Mouse (Mus musculus): ENCODE measurements around the gene Ppard.

Ppard gene

DNA sequence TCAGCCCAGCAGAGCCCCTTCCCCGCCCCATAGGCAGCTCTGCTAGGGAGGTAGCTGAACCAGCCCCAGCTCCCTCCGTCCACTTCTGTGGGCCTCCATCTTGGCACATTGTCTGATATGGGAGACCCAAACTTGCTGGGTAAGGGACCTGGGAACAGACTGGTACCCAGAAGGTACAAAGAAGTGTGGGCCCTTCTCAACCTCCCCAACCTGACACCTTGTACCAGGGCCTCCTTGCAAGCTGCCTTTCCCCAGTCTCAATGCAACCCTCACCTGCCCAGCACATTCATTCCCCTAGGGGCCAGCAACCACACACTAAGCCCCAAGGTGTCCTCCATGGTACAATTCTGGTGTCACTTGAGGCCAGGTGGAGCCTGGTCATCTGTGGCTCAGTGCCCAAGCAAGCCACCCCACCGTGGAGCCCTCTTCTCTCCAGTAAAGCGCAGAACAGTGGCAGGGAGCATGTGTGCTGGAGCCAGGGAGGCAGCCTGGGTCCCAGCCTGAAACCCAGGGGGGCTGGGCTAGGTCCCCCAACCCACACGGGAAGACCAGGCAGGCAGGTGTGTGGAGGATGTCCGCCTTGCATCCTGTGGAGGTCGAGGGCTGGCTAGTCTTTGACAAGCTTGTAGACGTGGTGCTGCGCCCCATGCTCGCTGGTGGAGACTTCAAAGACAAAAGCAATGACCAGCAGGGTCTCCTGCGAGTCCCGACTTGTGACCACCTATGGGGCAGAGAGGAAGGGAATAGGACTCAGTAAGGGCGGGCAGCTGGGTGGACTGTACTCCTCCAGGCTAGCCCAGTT lies 99.8 kb downstream of the Ppard start:
- in situ Hi-C loops (cut with MboI, MseI), result no loop called here

DNA sequence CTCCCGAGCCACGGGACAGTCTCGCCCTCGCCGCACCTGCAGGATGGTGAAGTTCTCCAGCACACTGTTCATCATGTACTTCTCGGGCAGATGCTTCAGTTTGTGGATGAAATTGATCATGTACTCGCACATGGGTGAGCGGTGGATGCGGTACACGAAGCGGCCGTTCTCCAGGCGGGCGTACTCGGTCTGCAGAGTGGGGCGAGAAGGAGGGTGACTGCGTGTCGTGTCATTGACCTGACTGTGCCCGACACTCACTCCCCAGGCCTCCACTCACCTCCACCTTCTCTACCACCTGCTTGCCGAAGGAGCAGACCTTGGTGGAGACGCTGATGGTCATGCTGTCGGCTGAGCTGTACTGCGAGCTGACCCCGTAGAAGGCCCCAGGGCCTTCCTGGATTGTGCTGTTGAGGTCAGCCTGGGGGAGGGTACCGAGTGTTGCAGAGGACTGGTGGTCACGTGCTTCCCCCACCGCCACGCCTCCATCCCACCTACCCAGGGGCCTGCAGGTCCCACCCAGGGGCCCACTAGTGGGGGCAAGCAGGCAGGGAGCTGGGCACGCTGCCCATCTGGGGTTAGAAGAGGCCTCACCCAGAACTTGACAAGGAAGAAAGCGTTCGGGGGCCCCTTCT lies 100.5 kb downstream of the Ppard start:
- in situ Hi-C loops (cut with MboI, MseI), result no loop called here

DNA sequence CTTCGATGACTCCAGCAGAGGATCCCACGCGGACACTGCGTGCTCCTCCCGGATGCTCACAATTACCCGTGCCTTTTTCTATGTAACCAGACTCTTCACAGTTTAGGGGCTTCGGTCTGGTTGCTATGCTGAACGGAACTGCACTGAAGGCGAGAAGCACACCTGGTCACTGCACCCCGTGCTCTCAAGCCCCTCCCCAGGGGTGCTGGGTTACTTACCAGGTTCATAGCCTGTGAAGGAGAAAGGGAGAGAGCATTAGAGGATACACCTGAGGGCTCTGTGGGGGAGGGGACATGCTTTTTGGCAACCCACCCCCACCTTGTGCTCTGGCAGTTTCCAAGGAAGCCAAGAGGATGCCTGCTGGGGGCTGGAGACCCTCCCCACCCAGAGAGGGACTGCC lies 102.8 kb downstream of the Ppard start:
- in situ Hi-C loops (cut with MboI, MseI), result no loop called here

DNA sequence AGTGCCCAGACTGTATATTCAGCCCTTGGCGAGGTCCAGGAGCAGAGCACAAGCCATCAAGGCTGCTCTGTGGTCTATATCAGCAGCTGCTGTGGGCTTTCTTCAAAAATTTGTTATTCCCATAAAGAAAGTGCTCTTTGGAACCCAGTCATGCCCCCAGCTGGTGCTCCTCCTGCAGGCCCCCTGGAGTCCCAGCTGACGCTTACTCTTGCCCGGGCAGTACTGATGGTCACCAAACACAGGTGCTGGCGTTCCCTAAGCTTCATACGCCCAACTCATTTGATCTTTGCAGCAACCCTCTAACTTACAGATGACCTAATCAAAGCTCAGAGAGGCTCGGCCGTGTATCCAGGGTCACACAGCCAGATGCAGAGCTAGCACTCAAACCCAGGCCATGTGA lies 105.0 kb downstream of the Ppard start:
- in situ Hi-C loops (cut with MboI, MseI), result no loop called here

DNA sequence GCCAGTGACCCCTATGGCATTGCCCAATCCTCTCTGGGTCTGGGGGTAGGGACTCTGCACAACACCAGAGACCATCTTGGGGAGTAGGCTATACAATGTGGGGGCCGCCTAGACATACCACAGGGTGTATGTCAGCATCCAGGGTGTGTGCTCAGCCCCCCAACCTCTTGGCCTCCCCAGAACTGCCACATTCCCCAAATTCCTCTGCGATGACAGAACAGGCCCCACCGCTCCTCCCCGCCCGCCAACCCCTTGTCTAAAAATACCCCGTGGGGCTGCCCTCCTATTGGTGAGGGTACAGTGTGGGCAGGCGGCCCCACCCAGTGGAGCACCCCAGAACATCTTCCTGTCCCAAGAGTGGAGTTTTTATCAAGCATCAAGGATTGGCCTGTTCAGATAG lies 108.1 kb downstream of the Ppard start:
- in situ Hi-C loops (cut with MboI, MseI), result no loop called here

DNA sequence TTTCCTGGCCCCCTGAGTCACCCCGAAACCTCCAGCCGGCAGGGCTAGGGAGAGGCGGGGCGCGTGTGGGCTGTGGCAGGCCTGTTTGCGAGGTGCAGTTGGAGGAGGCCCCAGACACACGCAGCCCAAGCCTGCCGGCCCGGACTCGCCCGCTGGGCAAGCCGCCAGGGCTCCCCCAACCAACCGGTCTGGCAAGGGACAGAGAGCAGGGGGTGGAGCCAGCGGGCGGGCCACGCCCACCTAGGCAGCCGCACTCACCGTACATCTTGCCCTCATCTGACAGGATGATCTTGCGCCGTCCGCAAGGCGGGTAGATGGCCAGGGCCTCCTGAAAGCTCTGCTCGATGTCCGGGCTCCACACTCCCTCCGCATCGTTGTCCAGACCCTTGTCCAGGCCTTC lies 108.6 kb downstream of the Ppard start:
- in situ Hi-C loops (cut with MboI, MseI), result no loop called here

DNA sequence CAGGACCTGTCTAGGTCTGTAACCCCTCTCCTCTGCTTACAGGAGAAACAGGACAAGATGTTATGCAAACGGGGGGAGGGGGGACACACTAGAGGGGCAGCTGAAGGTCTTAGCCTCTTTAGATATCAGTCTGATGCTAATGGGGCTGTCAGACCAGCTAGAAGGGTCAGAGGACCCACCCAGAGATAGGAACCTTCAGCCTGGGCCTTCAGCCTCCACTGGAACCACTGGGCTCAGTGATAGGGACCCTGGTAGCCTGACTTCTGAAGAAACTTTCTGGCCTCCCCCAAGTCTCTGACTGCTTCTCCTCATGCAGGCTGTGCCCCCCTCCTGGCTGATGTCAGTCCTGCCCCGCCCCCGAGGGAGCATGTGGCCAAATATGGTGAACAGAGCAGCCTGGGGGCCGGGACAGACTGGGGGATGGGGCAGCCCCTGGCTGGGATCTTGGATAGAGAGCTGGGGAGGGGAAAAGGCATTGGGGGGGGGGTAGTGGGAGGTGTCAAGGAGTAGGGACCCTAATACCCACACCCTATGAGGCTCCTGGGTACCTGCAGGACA lies 111.6 kb downstream of the Ppard start:
- in situ Hi-C loops (cut with MboI, MseI), result no loop called here

DNA sequence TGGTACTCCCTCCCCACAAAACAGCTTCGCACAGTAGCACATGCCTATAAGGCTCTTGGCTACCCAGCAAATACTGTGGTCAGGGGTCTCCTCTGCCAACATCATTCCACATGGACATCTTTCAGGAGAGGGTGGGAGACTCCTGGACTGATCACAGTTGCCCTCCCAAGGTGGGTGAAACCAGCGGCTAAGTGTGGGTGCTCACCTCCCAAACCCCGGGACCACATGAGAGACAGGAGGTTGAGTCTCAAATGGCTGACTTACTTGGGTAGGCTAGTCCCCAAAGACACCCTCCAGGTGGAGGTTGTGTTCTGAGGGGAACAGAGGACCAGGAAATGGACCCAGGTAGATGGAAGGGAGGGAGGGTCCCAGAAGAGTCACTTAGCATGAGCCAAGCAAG lies 112.2 kb downstream of the Ppard start:
- in situ Hi-C loops (cut with MboI, MseI), result no loop called here

DNA sequence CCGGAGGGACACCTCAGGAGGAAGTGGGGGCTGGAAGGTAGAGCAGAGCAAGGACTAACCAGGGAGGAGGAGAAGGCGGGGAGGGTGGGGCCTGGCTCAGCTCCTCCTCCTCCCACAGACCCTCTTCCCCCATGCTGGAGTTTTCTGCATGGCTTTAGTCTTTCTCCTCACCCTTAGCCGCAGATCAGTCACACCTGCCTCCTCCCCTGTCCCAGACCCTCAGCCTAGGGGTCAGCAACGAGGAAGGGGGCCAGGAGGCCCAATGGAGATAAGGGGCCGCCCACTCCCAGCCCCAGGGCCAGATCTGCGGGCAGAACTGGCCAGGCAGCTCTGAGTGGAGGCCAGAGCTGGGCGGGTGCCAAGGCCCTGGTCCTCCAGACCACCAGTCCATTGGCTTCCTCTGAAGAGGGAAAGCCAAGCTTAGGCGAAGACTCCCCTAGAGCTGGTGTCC lies 112.8 kb downstream of the Ppard start:
- in situ Hi-C loops (cut with MboI, MseI), result no loop called here

DNA sequence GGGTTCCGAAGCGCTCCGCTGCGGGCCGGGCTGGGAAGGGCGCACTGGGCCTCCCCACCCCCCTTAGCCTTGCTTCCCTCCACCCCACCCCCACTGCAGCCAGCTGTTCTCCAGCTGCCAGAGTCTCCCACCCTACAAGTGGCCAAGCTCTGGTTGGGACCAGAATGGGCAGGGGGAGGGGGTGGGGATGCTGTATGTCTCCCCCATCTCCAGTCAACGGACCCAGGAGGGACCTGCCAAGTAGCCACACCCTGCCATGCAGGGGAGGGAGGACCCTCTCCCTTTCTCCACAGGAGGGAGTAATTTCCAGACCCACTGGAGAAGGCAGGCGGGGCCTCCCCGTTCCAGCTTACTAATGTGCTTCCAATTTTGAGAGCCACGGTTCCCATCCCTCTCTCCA lies 113.4 kb downstream of the Ppard start:
- in situ Hi-C loops (cut with MboI, MseI), result no loop called here

DNA sequence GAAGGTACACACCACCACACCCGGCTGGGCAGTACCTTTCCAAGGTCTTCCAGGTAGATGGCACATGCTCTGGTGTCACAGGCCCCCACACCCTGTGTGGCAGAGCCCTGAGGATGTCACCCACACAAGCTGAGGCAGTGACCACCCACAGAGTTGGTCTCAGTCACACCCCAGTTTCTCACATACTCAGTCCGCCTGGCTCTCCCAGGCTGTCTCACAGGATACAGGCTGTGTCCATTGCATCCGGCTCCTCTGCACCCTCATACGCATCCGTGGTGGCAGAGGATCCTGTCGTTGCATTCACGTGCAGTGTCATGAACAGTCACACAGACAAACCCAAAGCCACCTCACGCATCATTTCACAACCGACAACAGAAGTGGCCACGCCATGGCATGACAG lies 114.8 kb downstream of the Ppard start:
- in situ Hi-C loops (cut with MboI, MseI), result no loop called here

DNA sequence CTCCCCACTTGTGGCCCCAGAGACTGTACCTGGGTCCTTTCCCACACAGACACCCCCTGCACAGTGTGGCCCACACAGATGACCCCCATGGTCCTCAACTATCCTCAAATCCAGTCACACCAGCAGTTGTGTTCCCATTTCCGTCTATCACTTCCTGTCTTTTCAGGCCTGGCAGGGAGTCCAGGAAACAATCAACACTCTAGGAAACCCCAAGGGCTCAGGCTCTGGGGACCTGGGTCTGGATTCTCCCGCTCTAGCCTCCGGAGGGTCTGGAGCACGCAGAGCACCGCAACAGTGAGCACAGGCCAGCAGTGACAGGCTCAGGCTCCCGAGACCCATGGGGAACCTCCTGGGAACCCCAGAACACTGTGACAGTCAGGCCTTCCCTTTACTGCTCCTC lies 115.7 kb downstream of the Ppard start:
- in situ Hi-C loops (cut with MboI, MseI), result no loop called here

DNA sequence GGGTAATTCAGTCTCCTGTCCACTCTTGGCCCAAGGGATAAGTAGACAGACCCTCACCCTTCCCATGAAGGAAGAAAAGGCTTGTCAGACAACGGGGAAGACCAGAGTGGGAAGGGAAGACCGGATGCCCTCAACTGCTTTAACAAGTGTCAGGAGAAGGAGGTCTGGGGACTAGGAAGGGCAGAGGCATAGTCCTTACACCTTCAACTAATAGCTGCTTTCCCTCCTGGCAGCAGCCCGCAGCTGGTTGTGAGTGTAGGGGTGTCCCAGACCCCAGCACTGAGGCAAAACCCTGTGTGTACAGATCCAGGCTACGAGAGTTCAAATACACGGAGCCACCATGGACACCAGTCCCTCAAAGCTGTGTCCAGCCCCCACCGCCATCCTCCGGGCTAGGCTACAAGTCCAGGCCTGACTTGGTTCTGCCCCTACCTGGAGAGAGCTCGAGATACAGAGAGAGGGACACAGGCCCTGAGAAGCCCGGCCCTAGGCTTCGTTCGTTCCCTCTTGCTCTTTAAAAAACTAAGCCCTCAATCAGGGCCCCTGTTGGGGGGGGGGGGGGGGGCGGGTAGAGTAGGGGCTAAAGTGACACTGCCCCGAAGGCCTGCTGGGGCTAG lies 116.9 kb downstream of the Ppard start:
- in situ Hi-C loops (cut with MboI, MseI), result no loop called here

DNA sequence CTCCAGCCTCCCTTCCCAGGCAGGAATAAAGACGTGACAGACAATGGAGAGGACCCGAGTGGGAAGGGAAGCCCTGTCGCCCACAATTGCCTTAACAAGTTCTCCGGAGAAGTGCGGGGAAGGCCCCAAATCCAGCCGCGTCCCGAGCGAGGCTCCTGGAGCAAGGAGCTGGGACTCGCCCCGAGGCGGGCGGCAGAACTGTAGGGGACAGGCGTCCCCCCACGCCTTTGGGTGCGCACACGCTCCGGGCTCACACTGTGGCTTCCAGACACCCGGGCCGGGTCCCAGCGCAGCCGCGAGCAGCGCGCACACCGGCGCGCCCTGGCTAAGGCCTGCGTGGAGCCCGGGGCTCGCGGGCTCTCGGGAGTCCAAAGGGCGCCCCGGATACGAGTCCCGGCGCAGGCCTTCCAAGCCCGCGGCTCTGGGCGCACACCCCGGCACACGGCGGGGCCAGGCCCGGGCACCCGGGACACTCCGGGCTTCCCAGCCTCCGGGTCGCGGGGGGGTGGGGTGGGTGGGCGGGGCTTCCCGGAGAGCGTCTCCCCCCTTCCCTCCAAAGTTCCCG lies 117.5 kb downstream of the Ppard start:
- in situ Hi-C loops (cut with MboI, MseI), result no loop called here

DNA sequence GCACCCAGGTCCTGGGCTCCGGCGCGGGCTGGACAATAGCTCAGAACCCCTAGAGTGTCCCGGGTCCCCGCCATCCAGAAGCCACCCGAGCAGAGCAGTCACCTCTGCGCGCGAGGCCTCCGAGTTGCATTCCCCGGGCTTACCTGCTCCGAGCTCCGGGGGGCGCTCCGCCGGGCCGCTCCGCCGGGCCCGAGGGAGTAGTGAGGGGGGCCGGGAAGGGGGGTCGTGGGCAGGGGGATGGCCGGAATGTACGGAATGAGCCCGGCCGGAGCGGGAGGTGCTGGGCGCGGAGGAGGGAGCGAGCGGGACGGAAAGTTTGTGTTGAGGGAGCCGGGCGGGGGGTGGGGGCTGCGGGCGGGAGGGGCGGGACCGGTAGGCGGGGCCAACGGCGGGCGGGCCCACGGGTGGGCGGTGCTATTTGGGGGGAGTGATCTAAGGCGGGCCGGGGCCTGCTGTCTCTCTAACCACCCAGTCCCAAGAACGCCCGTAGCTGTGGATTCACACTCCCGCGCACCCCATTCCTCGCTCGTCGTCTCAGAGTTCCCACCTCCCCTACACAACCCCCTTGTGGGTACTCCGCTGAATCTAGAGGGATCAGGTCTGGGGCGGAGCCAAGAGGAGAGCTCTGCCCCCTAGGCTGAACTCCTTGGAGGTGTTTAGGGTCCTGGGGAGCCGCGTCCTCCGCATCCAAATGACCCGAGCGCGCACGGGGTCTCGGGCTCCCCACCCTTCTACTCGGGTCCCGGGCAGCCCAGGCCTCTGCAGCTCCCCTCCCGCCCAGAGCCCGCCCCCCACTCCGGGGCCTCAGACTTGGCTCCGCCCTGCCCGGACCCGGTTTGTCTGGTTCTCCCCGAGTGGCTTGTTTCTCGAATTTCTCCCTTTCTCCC lies 118.2 kb downstream of the Ppard start, which contains the start of gene Tead3:
TSS of gene Tead3 (minus strand) at position 352 of the 887 bp plus-strand sequence.
- in situ Hi-C loops (cut with MboI, MseI), result no loop called here

Data from T-helper 1 cell (primary cell).